Mouse (Mus musculus) liver, adult 2 months (tissue): Measurements from ENCODE around the gene Rhoj.

Experiments used
- CTCF ChIP-seq: fragments of 200-500 bp; IDR thresholded peaks from 2 replicates; pipeline ENCODE4 v1.5.1; 2011; ENCODE audit warnings: low read depth, low read length, control low read depth
- POLR2A ChIP-seq: fragments of 200-500 bp; IDR thresholded peaks from 2 replicates; pipeline ENCODE4 v1.6.1; 2011; ENCODE audit warnings: low read length, control low read depth; ENCODE audit not compliant: insufficient read depth; ENCODE audit errors: extremely low read depth

DNA sequence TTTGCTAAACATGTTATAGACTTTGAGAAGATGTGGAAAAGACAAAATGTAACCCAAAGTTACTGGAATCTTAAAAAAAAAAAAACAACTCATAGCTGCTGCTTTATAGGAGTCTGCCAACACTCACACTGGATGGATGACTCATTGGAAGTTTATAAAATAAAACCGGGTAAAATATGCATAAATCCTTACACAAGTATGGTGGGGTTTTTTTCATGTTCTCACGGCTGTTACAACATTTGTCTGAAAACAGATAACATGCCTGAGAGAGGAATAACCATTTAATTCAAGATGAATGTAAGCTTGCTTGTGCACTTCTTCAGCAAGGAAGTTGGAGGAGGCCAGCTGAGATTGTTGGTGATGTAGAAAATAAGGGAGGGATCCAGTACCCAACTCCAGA lies 17.6 kb upstream of the Rhoj start:
- no peak for TF ChIP-seq CTCF
- TF ChIP-seq POLR2A = no peak
